Mouse (Mus musculus): Measurements from ENCODE around the gene Nrxn1. TPM values are rescaled to one million over a fixed set of nuclear protein-coding genes. Genes with fewer than 3 reads are reported as not detected.

Nrxn1 gene
- total and polyA plus RNA-seq, 3 experiments, result not detected

DNA sequence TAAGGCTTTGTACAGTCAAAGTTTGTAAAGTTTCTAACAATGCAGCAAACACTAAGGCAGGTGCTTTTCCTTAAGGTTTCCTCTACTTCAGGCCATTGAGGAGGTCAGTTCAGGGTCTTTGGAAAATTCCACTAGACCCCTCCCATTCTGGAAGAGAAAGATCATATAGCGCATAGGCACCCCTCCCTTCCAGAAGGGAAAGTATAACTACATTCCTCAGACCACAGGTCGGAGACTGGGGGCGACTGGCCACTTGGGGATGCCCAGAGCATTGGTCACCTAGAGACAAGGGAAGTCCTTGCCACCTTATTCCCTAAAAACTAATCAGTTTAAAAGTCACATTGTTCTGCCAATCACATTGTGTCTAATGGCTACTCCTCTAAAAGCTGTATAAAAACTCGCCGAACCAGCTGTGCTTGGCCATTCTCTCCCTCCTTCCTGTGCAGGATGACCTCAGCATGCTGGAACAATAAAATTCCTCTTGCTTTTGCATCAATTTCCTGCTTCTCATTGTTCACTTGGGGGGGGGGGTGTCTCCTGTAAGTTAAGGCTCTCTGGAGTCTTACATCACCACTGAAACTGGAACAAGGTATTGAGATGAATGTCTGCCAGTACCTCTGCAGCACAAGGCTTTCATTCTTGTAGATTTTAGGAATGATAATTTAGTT, 305.6 kb downstream of the Nrxn1 start:
- no peak overlapping the region for H3K27ac ChIP-seq (ENCODE audit: control insufficient read depth, low read depth, low read length)
- no peaks in the 10 kb centered on the region for H3K9me3 ChIP-seq (replicated peaks; ENCODE audit: insufficient read depth, low read length)
- peaks cover 0 to 1% of the 10 kb centered on the region in 2 experiments; a peak in 1 of 4 replicates for H3K4me1 ChIP-seq (ENCODE audit: control insufficient read depth in 1 of 2, insufficient read depth in 2 of 2, low read length in 2 of 2)
- TF ChIP-seq MAZ (IDR thresholded peaks at IDR 0.05; ENCODE audit: low read depth, low read length) (no peak), BHLHE40 (IDR thresholded peaks at IDR 0.05; ENCODE audit: borderline replicate concordance, low read depth, low read length) (no peak), TBP (IDR thresholded peaks at IDR 0.05; ENCODE audit: low read depth, low read length) (no peak), UBTF (IDR thresholded peaks at IDR 0.05; ENCODE audit: borderline replicate concordance, insufficient read depth, low read depth, low read length) (no peak), HCFC1 (IDR thresholded peaks at IDR 0.05; ENCODE audit: low read depth, low read length) (no peak)
- no peak for DNase-seq (ENCODE audit: low read depth, low spot score)
- no peak overlapping the region for H3K9ac ChIP-seq (ENCODE audit: control insufficient read depth, low read depth, low read length, poor library complexity, severe bottlenecking)
- no peak overlapping the region for H3K4me3 ChIP-seq (ENCODE audit: control insufficient read depth in 1 of 2, insufficient read depth in 1 of 2, low read depth in 2 of 2, low read length in 2 of 2)
- no peaks in the 10 kb centered on the region for H3K27me3 ChIP-seq (ENCODE audit: control insufficient read depth in 1 of 2, insufficient read depth in 2 of 2, low read length in 2 of 2)
- H3K36me3 ChIP-seq (ENCODE audit: control insufficient read depth in 1 of 2, insufficient read depth in 2 of 2, low read length in 2 of 2), result no peaks in the 10 kb centered on the region
- no peaks in the 10 kb centered on the region for H3K79me2 ChIP-seq (ENCODE audit: control insufficient read depth, insufficient read depth, low read length, poor library complexity)

DNA sequence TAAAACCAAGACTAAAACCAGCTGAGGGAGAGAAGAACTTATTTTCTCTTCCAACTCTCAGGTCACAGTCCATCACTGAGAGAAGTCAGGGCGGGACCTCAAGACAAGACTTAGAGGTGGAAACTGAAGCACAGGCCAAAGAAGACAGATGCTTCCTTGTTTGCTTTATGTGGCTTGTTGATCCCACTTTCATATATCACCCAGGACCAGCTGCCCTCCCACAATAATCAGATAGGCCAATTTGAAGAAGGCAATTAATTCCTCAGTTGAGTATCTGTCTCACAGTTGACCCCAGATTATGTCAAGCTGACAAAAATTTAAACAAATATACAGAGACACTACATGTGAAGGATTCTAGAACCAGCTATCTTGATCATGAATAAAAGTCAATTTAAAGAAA, 312.4 kb downstream of the Nrxn1 start:
- DNase-seq (ENCODE audit: low read depth, low spot score), result peak; percentile 40
- no peak overlapping the region for H3K27ac ChIP-seq (ENCODE audit: control insufficient read depth, low read depth, low read length)
- H3K4me3 ChIP-seq (ENCODE audit: control insufficient read depth in 1 of 2, insufficient read depth in 1 of 2, low read depth in 2 of 2, low read length in 2 of 2), result no peak overlapping the region
- H3K4me1 ChIP-seq (ENCODE audit: control insufficient read depth in 1 of 2, insufficient read depth in 2 of 2, low read length in 2 of 2), result peaks cover 0 to 4% of the 10 kb centered on the region in 2 experiments; a peak in 1 of 4 replicates
- H3K79me2 ChIP-seq (ENCODE audit: control insufficient read depth, insufficient read depth, low read length, poor library complexity), result no peaks in the 10 kb centered on the region
- H3K9me3 ChIP-seq (replicated peaks; ENCODE audit: insufficient read depth, low read length), result no peaks in the 10 kb centered on the region
- H3K9ac ChIP-seq (ENCODE audit: control insufficient read depth, low read depth, low read length, poor library complexity, severe bottlenecking), result no peak overlapping the region
- H3K27me3 ChIP-seq (ENCODE audit: control insufficient read depth in 1 of 2, insufficient read depth in 2 of 2, low read length in 2 of 2), result no peaks in the 10 kb centered on the region
- H3K36me3 ChIP-seq (ENCODE audit: control insufficient read depth in 1 of 2, insufficient read depth in 2 of 2, low read length in 2 of 2), result no peaks in the 10 kb centered on the region; a peak in 1 of 4 replicates
- TF ChIP-seq E2F4 (IDR thresholded peaks at IDR 0.05; ENCODE audit: borderline replicate concordance, low read depth, low read length), result no peak
- TF ChIP-seq NRF1 (IDR thresholded peaks at IDR 0.05; ENCODE audit: insufficient read depth, low read depth, low read length, poor library complexity, severe bottlenecking), result no peak
- TF ChIP-seq GATA1 (IDR thresholded peaks at IDR 0.05; ENCODE audit: low read depth, low read length), result peak; percentile 30; the same call in 1 of the 2 replicates
- peak; percentile 35; the same call in 1 of the 2 replicates for TF ChIP-seq RCOR1 (IDR thresholded peaks at IDR 0.05; ENCODE audit: low read depth, low read length)
- TF ChIP-seq TCF12 (IDR thresholded peaks at IDR 0.05; ENCODE audit: low read depth, low read length), result peak; percentile 72
- no peak for TF ChIP-seq USF1 (IDR thresholded peaks at IDR 0.05; ENCODE audit: low read depth, low read length)
- TF ChIP-seq POLR2A (IDR thresholded peaks at IDR 0.05; ENCODE audit: control insufficient read depth in 1 of 2, insufficient read depth in 1 of 2, low read depth in 1 of 2, low read length in 2 of 2, poor library complexity in 1 of 2), result no peak
- peak; percentile 19; the same call in 1 of the 2 replicates for TF ChIP-seq TAL1 (IDR thresholded peaks at IDR 0.05; ENCODE audit: low read length)
- TF ChIP-seq ZMIZ1 (IDR thresholded peaks at IDR 0.05; ENCODE audit: low read depth, low read length), result no peak
- TF ChIP-seq MAX (IDR thresholded peaks at IDR 0.05; ENCODE audit: low read length), result no peak
- TF ChIP-seq JUND (IDR thresholded peaks at IDR 0.05; ENCODE audit: low read depth, low read length), result no peak
- TF ChIP-seq CTCF (IDR thresholded peaks at IDR 0.05 in 2 of 3, conservative IDR thresholded peaks at IDR 0.05 in 1 of 3; ENCODE audit: control insufficient read depth in 1 of 3, insufficient read depth in 1 of 3, low read depth in 2 of 3, low read length in 3 of 3, poor library complexity in 1 of 3, severe bottlenecking in 1 of 3), result no peak
- TF ChIP-seq MXI1 (IDR thresholded peaks at IDR 0.05; ENCODE audit: low read depth, low read length), result no peak
- TF ChIP-seq RAD21 (IDR thresholded peaks at IDR 0.05; ENCODE audit: low read depth, low read length), result no peak
- no peak for TF ChIP-seq MAZ (IDR thresholded peaks at IDR 0.05; ENCODE audit: low read depth, low read length)
- no peak for TF ChIP-seq NELFE (IDR thresholded peaks at IDR 0.05; ENCODE audit: low read depth, low read length)
- no peak for TF ChIP-seq SMC3 (IDR thresholded peaks at IDR 0.05; ENCODE audit: low read depth, low read length)
- TF ChIP-seq SIN3A (IDR thresholded peaks at IDR 0.05; ENCODE audit: low read length), result no peak
- TF ChIP-seq ZKSCAN1 (IDR thresholded peaks at IDR 0.05; ENCODE audit: low read depth, low read length), result no peak
- no peak for TF ChIP-seq TBP (IDR thresholded peaks at IDR 0.05; ENCODE audit: low read depth, low read length)
- no peak for TF ChIP-seq USF2 (IDR thresholded peaks at IDR 0.05; ENCODE audit: borderline replicate concordance in 1 of 2, insufficient read depth in 1 of 2, low read depth in 1 of 2, low read length in 2 of 2)
- TF ChIP-seq EP300 (IDR thresholded peaks at IDR 0.05; ENCODE audit: low read depth in 1 of 2, low read length in 2 of 2), result peak; percentile 66 to 71
- no peak for TF ChIP-seq MEF2A (IDR thresholded peaks at IDR 0.05; ENCODE audit: extremely low read depth, insufficient replicate concordance, low read depth, low read length, poor library complexity, severe bottlenecking)
- TF ChIP-seq CHD2 (IDR thresholded peaks at IDR 0.05; ENCODE audit: low read length), result no peak
- no peak for TF ChIP-seq MAFK (IDR thresholded peaks at IDR 0.05; ENCODE audit: borderline replicate concordance, low read depth, low read length)
- no peak for TF ChIP-seq POLR2AphosphoS2 (IDR thresholded peaks at IDR 0.05; ENCODE audit: low read length)
- no peak for TF ChIP-seq MYC (IDR thresholded peaks at IDR 0.05; ENCODE audit: low read depth, low read length)
- no peak for TF ChIP-seq KAT2A (conservative IDR thresholded peaks at IDR 0.05; ENCODE audit: low read depth, low read length)

All from MEL (cell line).